Mouse (Mus musculus): ENCODE results near the gene Nek6.

DNA sequence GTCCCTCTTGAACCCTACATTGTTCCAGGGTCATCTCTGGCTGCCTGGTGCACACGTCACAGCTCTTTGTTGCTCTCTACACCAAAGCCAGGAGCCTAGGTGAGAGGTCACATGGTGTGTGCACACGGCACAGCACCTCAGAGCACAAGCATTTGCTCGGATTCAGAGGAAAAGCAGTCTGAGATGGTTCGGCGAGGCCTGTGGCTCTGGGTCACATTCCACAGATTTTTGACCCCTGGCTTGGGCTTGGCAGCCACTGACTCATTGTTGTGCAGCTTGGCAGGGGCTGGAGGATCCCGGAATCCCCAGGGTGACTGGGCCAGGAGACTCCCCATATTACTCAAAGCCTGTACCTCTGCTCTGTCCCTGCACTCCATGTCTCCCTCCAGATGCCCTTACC is 34.8 kb downstream of the Nek6 start:
- TF ChIP-seq GATA1 (IDR thresholded peaks at IDR 0.05; ENCODE audit: borderline replicate concordance, low read length), result no peak
- no peak for TF ChIP-seq FLI1 (IDR thresholded peaks at IDR 0.05; ENCODE audit: low read length)

Data from megakaryocyte, embryonic 14.5 days (primary cell).